Mouse (Mus musculus) ZHBTc4 (cell line): ENCODE measurements around the gene Kif27.
"Not testable (repeated sequence)": the region's sequence is repeated elsewhere in the genome, so short reads cannot be mapped to it uniquely, and the experiment has no call there.

ENCODE experiments used
- DNase-seq: peaks from one replicate; pipeline ENCODE4 v3.0.0-alpha.2; 2011; ENCODE audit warnings: low read depth, low spot score

The Kif27 gene

DNA sequence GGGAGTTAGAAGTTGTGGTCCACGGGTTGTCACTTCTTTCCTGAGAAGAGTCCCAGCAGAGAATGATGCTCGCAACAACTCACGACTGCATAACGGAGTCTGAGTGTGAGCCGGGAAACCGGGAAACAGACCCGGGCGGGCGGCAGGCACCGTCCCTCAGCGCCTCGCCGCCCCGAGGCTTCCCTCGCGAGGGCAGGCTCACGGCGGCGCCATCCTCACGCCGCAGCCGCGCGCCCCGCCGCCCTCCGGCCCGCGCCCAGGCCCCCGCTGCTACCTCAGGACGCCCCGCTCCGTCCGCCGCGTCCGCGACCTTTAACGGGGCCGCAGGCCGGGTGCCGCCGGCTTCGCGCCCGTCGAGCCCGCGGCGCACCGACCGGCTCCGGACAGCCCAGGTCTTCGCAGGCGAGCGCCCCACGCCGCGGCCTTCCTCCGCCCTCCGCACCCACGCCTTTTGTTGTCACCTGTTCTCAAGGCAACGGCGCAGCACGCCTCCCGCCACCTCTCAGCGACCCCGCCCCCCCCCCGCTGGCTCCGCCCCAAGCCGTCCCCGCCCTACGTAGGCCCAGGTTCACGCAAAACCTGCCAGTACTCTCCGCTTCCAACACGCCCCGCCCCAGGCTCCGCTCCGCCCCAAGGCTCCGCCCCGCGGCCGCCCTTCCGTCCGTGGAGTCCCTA, at the start of gene Kif27:
Kif27 (minus strand) TSS at position 494 of the 675 bp plus-strand sequence.
- peak; percentile 98 for DNase-seq

DNA sequence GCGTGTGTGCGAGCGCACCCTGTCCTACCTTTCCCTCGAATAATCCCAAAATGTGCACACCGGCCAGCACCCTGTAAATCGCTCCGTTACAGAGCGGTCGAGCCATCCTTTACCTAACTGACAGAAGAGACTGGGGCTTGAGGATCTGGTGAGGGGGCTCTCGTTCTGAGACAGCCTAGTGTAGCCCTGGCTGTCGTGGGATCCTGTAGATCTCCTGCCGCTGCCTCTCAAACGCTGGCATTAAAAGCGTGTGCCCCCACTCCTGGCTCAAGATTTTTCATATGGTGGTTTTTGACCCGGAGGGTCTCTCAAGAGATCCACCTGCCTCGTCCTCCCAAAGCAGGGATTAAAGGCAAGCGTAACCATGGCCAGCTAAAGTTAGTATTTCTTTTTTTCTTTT, 44.3 kb upstream of the Kif27 start, which contains the start of gene Hnrnpk:
Hnrnpk (minus strand) TSS at position 101 of the 400 bp plus-strand sequence.
- not testable (repeated sequence) for DNase-seq

DNA sequence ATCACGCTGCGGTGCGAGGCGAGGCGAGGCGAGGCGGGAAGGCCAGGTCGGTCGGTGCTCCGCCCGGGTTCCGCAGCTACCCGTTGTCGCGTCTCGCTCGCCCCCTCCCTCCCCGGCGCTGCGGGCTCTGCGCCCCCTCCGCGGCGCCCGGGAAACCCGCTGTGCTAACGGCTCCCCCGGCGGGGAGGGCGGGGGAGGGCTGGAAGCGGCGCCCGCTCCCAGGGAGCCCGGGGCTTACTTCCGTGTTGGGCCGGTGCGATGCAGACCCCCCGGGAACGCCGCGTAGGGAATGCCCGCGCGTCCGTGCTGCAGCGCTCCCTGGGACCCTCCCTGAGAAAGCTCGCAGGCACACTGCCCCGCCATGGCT, 43.8 kb upstream of the Kif27 start:
- DNase-seq, result no peak

DNA sequence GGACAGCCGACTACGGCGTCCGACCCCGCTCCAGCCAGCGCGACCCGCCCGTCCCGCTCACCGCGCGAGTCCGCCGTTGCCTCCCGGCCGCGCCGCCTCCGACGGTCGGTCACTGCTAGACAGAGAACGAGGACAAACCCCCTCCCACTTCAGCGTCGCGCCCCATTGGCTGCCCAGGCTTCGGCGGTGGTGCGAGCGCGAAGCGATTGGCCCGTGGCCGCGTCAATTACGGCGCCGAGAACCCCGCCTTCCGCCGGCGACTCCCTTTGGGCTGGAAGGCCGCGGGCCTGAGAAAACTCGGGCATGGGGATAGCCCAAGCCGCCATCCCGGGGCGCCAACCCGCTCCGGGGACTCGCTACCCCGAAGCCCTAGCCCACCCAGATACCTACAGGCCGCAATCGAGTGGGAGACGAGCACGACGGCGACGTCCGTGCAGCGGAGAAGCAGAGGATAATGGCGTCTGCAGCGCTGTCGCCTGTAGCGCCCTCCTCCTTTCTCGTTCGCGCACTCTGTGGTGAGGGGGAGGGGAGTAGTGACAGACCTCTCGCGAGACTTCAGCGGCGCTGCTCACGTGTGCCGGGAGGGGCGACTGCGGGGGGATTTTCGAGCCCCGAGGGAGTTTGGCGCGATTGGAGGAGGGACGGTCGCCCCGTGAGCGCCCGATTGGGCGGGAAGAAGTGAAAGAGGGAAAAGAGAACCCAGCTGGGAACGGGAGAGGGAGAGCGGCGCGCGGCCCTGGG, 43.3 kb upstream of the Kif27 start, which contains the start of gene Rmi1:
Rmi1 (plus strand) TSS at position 246 of the 741 bp plus-strand sequence.
- DNase-seq, result peak; percentile 98

DNA sequence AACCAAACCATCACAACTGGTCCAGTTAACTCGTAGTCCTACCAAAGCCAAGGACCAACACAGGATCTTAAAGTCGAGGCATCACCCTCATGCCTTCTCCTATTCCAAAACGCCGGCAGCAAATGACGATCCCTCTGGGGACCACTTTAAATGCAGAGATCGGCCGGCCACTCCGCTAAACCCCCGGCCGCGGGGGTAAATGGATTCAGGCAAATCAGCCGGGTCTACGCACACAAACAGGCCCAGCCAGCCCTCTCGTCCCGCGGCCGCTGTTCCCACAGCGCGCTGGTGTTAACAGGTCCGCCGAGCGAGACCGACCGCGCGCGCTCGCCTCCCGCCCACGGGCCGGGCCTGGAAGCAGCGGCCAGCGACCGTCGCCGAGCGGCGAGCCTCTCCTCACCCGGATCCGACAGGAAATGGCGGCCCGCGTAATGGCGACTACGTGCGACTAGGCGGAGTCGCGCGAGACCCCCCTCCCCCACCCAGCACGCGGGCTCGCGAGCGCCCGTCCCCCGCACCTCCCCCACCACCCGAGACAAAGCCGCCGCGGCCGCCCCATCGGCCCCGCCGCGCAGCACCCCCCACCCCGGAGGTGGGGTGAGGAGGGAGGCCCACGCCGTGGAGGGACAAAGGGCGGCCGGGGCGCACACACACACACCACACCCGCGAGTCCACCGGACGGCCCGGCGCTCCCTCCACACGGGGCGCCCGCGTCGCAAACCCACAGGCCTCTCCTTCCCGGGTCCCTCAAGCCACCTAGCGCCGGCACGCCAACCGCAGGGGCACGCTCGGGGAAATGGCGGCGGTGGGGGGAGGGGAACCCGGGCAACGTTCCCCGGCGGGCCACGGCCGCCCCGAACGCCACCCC, 42.4 kb upstream of the Kif27 start:
- peak; percentile 92 for DNase-seq

DNA sequence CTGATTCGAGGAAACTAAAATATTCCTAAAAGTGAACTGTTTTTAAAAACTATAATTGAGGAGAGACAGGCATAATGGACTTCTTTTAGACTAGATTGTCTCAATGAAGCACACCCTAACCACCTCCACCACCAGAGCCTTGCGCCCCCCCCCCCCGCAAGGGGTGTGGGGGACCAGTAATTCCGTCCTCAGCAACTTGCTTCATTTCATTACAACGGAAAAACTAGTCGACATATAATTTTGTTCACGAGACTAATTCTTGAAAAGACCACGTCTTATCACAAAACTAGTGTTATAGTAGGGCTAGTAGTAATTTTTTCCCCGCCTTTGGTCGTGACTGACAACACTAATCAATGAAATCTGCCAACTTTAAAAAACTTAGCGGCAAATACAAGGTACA, 41.7 kb upstream of the Kif27 start:
- DNase-seq, result peak; percentile 57

DNA sequence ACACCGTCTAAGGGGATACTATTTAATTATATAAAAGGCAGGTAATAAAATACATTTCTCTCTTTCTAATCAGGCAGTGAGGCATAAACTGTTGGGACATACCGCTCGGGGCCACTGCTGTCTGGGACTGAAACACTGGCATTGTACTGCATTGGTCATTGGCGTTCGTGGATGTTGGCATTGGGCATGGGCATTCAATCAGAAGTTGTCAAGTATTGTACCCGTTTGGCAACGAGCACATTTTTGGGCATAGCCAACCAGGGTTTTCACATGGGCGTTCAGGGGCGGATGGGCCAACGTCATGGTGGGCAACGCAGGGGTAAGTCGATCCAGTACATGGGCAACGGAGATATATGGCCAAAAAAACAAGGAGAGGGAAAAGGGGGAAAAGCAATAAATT, 38.7 kb upstream of the Kif27 start:
- DNase-seq, result no peak

DNA sequence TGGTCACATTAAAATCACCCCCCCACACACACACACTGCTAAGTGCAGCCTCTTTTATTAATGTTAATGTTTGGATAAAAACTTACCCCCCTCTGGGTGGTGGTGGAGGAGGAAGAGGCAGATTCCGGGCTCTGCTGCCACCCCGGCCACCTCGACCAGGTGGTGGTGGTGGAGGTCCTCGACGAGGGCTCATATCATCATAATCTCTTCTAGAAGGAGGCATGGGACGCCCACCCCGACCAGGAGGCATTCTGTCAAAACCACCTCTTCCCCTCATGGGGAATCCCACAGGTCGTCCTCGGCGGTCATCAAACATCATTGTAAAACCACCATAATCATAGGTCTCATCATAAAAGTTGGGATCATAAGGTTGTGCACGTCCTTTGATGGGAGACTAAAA, 35.5 kb upstream of the Kif27 start:
- not testable (repeated sequence) for DNase-seq

DNA sequence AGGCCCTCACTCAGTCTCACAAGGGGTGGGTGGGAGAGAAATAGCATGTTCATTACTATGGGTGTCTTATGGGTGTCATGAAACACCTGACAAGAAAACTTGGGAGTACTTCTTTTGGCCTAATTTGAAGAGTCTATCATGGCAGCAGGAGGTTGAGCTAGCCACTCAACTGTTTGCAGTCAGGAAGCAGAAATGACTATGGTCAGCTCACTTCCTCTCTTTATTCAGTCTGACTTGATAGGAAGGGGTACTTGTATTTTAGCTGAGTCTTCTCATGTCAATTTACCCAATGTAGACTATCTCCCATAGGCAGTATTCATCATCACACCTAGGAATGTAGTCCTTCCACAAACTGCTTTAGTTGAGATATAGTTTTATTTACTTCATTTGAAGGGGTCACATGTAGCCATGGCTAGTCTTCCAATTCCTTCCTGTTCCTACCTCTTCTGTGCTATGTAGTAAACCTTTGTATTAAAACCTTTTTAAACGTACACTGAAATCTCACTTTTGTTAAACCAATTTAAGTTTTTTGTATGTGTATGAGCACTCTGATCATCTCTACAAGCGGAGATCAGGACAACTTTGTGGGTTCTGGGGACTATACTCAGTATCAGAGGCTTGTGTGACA, 30.5 kb upstream of the Kif27 start:
- DNase-seq, result peak; percentile 32

DNA sequence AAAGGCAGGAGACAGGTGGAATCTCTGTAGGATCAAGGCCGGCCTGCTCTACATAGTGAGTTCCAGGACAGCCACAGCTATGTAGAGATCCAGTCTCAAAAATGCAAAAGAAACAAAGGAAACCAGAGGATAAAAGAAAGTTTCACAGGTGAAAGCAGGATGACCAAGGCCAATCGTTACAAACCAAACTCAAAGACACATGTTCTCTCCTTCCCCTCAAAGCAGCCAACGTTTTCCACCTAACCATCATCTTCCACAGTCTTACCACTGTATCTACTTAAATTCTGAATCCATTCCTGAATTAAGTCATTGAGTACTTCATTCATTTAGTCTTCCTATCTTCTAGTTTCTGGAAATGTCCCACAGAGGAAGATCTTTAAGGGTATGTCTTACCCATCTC, 29.5 kb upstream of the Kif27 start:
- DNase-seq, result no peak

DNA sequence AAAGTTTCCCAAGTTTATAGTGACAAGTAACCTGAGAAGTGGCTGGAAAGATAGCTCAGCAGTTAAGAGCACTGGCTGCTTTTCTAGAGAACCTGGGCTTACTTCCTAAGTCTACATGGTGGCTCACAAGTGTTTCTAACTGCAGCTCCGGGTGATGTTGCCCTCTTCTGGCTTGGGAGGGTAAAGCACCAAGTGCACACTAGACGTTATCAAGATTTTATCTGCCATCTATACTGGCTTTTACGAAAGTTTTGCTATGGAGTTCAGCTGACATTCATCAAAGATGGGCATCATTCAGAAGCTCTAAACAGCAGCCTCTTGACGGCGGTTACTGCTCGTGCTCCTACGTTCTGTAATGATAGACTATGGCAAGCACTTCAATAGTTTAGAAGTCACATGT, 29.0 kb upstream of the Kif27 start:
- peak; percentile 88 for DNase-seq

DNA sequence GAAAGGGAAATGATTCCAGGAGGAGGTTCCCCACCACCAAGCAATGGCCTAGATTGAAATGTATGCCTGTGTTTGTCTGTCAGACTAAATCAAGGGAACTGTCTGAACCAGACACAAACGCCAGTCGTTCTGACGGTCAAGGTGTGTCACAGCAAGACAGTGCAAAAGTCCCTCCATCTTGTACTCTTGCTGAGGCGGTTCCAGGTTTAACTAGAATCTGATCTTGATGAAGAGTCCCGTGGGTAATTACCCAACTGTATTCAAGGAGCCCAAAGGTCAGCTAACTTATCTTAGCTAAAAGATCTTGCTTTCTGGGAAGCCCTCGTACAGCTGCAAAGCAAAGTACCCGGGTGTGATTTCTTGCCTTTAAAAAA, 26.6 kb upstream of the Kif27 start:
- peak; percentile 58 for DNase-seq

DNA sequence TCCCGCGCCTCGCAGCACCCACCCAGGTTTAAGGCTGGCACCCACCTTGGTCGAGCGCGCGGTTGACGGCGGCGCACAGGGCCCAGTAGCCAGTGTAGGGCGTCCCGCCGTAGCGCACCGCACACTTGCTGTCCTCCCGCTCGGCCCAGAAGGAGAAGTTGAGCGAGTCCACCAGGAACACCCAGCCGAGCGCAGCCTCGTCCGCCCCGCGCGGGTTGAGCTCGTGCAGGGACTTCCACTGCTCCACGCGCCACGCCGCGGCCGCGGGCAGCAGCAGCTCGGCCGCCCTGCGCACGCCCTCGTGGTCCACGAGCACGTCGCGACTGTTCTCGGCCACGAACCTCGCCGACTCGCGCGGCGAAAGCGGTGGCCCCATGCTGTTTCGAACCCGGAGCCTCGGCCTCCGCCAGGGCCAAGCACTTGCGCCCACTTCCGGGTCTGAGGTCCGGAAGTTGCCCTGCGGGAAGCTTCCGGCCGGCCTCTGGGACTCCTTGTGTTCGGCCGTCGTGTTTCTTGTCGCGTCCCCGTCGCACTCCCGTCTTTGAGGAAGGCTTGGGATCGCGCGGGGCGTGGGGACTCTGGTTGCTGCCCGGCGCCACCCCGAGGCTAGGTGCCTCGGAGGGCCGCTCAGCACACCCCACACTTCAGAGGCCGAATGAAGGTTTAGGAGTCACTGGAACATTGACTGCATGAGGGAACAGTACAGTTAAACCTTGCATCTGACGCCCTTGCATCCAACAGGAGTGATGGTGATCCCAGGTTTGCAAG, 26.0 kb upstream of the Kif27 start, which contains the start of gene 2210016F16Rik:
2210016F16Rik (minus strand) TSS at position 447 of the 768 bp plus-strand sequence.
- peak; percentile 89 for DNase-seq

DNA sequence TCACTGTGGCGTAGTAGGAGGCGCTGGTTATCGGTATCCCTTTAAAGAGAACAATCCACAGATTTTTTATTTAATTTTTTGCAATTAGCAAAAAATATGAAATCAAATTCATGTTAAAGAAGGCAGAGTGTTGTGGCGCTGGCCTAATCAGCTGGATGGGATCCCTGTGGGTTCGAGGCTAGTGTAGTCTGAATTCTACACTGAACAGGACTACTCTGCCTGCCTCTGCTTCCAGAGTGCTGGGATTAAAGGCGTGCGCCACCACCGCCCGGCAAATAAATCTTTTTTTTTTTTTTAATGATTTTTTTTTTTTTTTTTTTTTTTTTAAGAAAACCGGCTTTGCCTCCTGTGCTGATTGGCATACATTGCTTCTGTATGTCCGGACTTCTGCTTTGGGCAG, 25.4 kb upstream of the Kif27 start:
- DNase-seq, result no peak

DNA sequence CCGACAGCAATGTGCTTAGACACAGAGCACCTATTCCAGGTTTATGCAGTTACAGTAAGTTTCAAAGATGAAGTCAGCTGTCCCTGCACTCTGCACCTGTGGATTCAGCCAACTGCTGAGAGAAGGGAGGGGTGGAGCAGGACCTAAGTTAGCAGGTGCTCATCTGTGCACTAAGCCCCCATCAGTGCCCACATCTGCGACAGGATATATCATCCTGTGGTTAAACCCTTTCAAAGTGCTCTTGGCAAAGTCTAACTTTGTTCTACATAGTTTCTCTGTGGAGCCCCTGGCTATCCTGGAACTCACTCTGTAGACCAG, 14.2 kb upstream of the Kif27 start:
- DNase-seq, result no peak

DNA sequence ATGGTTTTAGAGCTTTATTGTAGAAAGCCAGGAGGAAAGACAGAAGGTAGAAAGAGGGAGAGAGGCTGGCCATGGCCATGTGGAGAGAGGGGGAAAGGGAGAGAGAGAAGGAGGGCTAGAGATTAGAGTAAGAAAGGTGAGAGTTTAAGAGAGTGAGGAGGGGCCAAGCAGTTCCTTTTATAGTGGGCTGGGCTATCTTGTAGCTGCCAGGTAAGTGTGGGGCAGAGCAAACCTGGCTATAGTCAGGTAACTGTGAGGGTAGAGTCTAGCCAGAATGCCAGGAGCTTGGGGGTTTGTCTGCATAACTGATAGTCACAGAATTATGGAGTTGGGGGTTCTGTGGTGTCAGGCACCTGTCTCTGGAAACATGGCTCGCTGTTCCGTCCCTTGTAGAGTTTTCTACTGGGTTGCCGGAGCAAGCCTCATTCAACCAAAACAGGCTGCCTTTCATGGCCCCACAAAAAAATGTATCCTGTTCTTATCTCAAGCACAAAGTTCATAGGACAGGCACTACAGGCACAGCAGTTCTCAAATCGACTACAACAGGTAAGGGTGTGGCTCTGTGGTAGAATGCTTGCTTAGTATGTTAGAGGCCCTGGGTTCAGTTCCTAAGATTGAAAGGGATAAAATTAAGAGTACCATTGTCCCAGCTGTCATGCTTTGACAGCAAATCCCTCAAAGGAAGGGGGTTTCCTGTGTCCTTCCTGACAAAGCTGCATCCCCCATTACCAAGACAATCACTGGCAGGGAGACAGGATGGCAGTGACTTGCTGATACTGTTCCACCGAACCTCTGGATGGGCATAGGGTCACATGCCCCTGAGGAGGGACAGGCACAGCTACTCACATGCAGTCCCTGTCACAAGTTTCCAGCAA, 13.6 kb upstream of the Kif27 start:
- no peak for DNase-seq

DNA sequence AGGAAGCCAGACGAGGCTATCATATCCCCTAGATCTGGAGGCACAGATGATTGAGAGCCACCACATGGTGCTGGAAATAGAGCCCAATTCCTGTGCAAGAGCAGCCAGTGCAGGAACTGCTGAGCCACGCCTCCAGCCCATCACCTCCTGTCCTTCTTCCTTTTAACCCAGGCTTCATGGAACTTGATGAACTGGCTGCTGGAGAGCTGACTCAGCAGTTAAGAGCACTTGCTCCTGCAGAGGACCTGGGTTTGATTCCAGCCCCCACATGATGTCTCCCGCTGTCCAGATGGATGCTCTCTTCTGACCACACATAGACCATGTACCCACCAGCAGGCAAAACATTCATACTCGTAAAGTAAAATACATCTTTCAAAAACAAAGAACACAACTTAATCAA, 9.9 kb upstream of the Kif27 start:
- no peak for DNase-seq

DNA sequence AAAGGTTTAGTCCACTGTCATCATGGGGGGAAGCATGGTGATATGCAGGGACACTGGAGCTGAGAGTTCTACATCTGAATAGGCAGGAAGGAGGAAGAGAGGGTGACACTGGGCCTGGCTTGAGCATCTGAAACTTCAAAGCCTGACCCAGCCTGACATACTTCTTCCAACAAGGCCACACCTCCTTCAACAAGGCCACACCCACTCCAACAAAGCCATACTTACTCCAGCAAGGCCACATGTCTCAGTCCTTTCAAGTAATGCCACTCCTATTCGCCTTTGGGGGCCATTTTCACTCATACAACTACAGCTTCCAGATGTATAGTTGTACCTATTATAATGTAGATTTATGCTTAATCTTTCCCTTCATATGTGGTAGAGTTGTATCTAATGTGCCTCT, 8.7 kb upstream of the Kif27 start:
- peak; percentile 83 for DNase-seq

DNA sequence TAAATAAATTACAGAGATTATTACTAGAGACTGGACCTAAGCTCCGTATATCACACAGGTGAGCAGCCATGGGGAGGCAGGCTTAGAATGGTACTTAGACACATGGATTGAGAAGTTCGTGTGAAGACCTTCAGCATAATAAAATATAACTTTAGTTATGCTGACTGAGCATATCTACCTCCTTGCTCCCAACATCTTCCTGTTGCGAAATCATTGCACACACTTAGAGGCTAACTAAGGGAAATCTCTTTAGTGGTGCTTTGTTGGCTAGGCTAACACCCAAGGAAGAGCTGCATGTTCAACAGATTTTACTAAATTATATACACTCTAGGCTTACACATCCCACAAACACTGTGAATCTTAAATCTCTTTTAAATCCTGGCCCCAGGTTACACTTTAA, 7.5 kb upstream of the Kif27 start:
- no peak for DNase-seq

DNA sequence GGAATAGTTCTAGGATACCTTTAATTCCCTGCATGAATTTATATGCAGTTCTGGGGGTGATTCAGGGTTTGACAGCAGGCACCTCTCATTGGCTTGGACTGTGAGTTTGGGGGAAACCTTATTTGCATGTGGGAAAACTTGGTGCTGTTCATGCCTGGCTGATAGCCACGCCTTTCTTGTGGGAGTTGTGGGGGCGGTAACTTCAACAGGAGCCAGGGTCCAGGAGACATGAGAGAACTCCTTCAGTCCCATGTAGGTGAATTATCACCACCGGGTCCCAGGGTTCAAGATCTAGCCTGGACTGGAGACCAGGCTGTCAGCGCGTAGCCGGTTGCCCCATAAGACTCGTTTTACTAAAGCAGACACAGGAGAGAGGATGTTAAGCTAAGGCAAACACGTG, 6.3 kb upstream of the Kif27 start:
- not testable (repeated sequence) for DNase-seq
